Mouse (Mus musculus): Measurements from ENCODE around the gene Dnal4. TPM values are rescaled to one million over a fixed set of nuclear protein-coding genes. Genes with fewer than 3 reads are reported as not detected.
"Not testable (repeated sequence)": the region's sequence is repeated elsewhere in the genome, so short reads cannot be mapped to it uniquely, and the experiment has no call there.

Gene Dnal4
- polyA plus RNA-seq, 1 experiment: 15.7 TPM

- no peaks in the 10 kb centered on the region for H3K36me3 ChIP-seq (ENCODE audit: control insufficient read depth, insufficient read depth, low read length, poor library complexity, severe bottlenecking)
- TF ChIP-seq CTCF (IDR thresholded peaks at IDR 0.05; ENCODE audit: low read depth, low read length): no peak
- TF ChIP-seq EP300 (IDR thresholded peaks at IDR 0.05; ENCODE audit: insufficient read depth, low read depth, low read length): no peak
- TF ChIP-seq POLR2A (IDR thresholded peaks at IDR 0.05; ENCODE audit: insufficient read depth, low read length): no peak
Observed at GRCm38 (mm10) chr15:79822265-79823199, 44.9 kb upstream of the Dnal4 start.

GRCm38 (mm10) chr15:79818325-79818724 is 40.7 kb upstream of the Dnal4 start:
- TF ChIP-seq CTCF (IDR thresholded peaks at IDR 0.05; ENCODE audit: low read depth, low read length) (peak; percentile 28), EP300 (IDR thresholded peaks at IDR 0.05; ENCODE audit: insufficient read depth, low read depth, low read length) (no peak)
- Histone ChIP-seq H3K36me3 (ENCODE audit: control insufficient read depth, insufficient read depth, low read length, poor library complexity, severe bottlenecking) (no peaks in the 10 kb centered on the region), H3K4me1 (ENCODE audit: control insufficient read depth, insufficient read depth, low read length) (no peaks in the 10 kb centered on the region), H3K27me3 (ENCODE audit: control insufficient read depth, insufficient read depth, low read length, poor library complexity, severe bottlenecking) (no peaks in the 10 kb centered on the region), H3K4me3 (ENCODE audit: low read depth, low read length) (no peak overlapping the region), H3K9ac (ENCODE audit: low read depth, poor library complexity, severe bottlenecking) (no peak overlapping the region), H3K27ac (ENCODE audit: insufficient read depth, low read length) (no peak overlapping the region), H3K9me3 (replicated peaks; ENCODE audit: control insufficient read depth, insufficient read depth, low read length, poor library complexity, severe bottlenecking) (no peaks in the 10 kb centered on the region)

More at GRCm38 (mm10) chr15:79822265-79823199, 44.9 kb upstream of the Dnal4 start:
- Histone ChIP-seq H3K4me3 (ENCODE audit: low read depth, low read length) (no peak overlapping the region), H3K4me1 (ENCODE audit: control insufficient read depth, insufficient read depth, low read length) (peaks cover 6% of the 10 kb centered on the region), H3K27me3 (ENCODE audit: control insufficient read depth, insufficient read depth, low read length, poor library complexity, severe bottlenecking) (no peaks in the 10 kb centered on the region), H3K9me3 (replicated peaks; ENCODE audit: control insufficient read depth, insufficient read depth, low read length, poor library complexity, severe bottlenecking) (no peaks in the 10 kb centered on the region), H3K9ac (ENCODE audit: low read depth, poor library complexity, severe bottlenecking) (no peak overlapping the region), H3K27ac (ENCODE audit: insufficient read depth, low read length) (no peak overlapping the region)

DNA sequence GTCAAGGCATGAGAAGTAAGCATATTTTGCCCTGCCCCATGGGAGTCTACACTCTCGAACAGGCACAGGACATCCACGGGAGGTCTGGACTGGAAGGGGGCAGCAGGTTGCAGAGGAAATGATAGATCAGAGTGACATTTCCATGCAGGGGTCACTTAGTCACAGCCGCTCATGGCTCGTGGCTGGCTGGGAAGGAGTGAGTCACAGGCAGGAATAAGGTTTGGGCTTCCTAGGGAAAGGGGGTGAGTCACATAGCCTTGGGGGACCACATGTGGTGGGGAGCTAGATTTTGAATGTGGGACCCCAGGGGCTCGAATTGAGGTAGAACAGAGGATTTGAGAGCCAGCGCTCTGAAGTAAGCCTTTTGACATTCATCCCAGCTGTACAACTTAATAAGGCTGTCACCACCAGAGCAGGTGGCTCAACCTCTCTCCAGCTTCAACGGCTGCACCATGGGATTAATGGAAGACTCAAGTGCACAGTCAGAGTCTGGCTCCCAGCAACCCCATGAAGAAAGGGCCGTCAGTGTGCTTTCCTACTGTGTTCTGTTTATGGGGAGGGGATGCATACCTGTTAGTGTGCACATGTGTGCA is 36.1 kb upstream of the Dnal4 start:
- H3K4me1 ChIP-seq (ENCODE audit: control insufficient read depth, insufficient read depth, low read length): no peaks in the 10 kb centered on the region

GRCm38 (mm10) chr15:79812840-79813239 is 35.2 kb upstream of the Dnal4 start:
- H3K4me3 ChIP-seq (ENCODE audit: low read depth, low read length); H3K27me3 ChIP-seq (ENCODE audit: control insufficient read depth, insufficient read depth, low read length, poor library complexity, severe bottlenecking); H3K4me1 ChIP-seq (ENCODE audit: control insufficient read depth, insufficient read depth, low read length); H3K27ac ChIP-seq (ENCODE audit: insufficient read depth, low read length); H3K36me3 ChIP-seq (ENCODE audit: control insufficient read depth, insufficient read depth, low read length, poor library complexity, severe bottlenecking); H3K9me3 ChIP-seq (replicated peaks; ENCODE audit: control insufficient read depth, insufficient read depth, low read length, poor library complexity, severe bottlenecking); H3K9ac ChIP-seq (ENCODE audit: low read depth, poor library complexity, severe bottlenecking): not testable (repeated sequence)

More for the DNA sequence above, 36.1 kb upstream of the Dnal4 start:
- H3K4me3 ChIP-seq (ENCODE audit: low read depth, low read length): no peak overlapping the region
- no peaks in the 10 kb centered on the region for H3K36me3 ChIP-seq (ENCODE audit: control insufficient read depth, insufficient read depth, low read length, poor library complexity, severe bottlenecking)
- no peaks in the 10 kb centered on the region for H3K9me3 ChIP-seq (replicated peaks; ENCODE audit: control insufficient read depth, insufficient read depth, low read length, poor library complexity, severe bottlenecking)
- H3K27ac ChIP-seq (ENCODE audit: insufficient read depth, low read length): no peak overlapping the region
- TF ChIP-seq EP300 (IDR thresholded peaks at IDR 0.05; ENCODE audit: insufficient read depth, low read depth, low read length) (no peak), POLR2A (IDR thresholded peaks at IDR 0.05; ENCODE audit: insufficient read depth, low read length) (no peak), CTCF (IDR thresholded peaks at IDR 0.05; ENCODE audit: low read depth, low read length) (no peak)
- no peaks in the 10 kb centered on the region for H3K27me3 ChIP-seq (ENCODE audit: control insufficient read depth, insufficient read depth, low read length, poor library complexity, severe bottlenecking)
- H3K9ac ChIP-seq (ENCODE audit: low read depth, poor library complexity, severe bottlenecking): no peak overlapping the region

DNA sequence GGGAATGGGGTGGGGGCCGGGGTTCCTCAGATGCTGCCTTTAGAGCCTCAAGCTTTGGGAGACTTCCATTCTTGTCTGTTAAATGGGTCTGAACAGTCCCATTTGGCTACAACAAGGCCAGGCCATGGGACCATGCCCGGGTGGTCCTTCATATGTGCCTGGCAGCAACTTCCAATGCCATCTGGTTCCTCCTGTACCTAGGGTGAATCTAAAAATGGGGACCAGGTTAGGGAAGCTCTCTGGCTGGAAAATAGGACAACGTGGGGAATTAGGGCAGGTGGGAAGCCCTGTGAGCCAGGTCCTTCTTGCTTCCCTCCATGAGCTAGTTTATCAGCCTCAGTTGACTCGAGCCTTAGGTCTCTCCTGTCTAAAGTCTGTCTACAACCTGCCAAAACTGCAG is 33.3 kb upstream of the Dnal4 start:
- no peak overlapping the region for H3K9ac ChIP-seq (ENCODE audit: low read depth, poor library complexity, severe bottlenecking)
- H3K4me3 ChIP-seq (ENCODE audit: low read depth, low read length): no peak overlapping the region
- H3K36me3 ChIP-seq (ENCODE audit: control insufficient read depth, insufficient read depth, low read length, poor library complexity, severe bottlenecking): no peaks in the 10 kb centered on the region
- no peak for TF ChIP-seq POLR2A (IDR thresholded peaks at IDR 0.05; ENCODE audit: insufficient read depth, low read length)
- TF ChIP-seq EP300 (IDR thresholded peaks at IDR 0.05; ENCODE audit: insufficient read depth, low read depth, low read length): no peak
- no peak for TF ChIP-seq CTCF (IDR thresholded peaks at IDR 0.05; ENCODE audit: low read depth, low read length)
- H3K9me3 ChIP-seq (replicated peaks; ENCODE audit: control insufficient read depth, insufficient read depth, low read length, poor library complexity, severe bottlenecking): no peaks in the 10 kb centered on the region
- H3K27ac ChIP-seq (ENCODE audit: insufficient read depth, low read length): no peak overlapping the region
- no peaks in the 10 kb centered on the region for H3K4me1 ChIP-seq (ENCODE audit: control insufficient read depth, insufficient read depth, low read length)
- no peaks in the 10 kb centered on the region for H3K27me3 ChIP-seq (ENCODE audit: control insufficient read depth, insufficient read depth, low read length, poor library complexity, severe bottlenecking)

- Histone ChIP-seq H3K27ac (ENCODE audit: insufficient read depth, low read length) (no peak overlapping the region), H3K27me3 (ENCODE audit: control insufficient read depth, insufficient read depth, low read length, poor library complexity, severe bottlenecking) (no peaks in the 10 kb centered on the region), H3K9ac (ENCODE audit: low read depth, poor library complexity, severe bottlenecking) (no peak overlapping the region), H3K36me3 (ENCODE audit: control insufficient read depth, insufficient read depth, low read length, poor library complexity, severe bottlenecking) (no peaks in the 10 kb centered on the region), H3K9me3 (replicated peaks; ENCODE audit: control insufficient read depth, insufficient read depth, low read length, poor library complexity, severe bottlenecking) (no peaks in the 10 kb centered on the region), H3K4me3 (ENCODE audit: low read depth, low read length) (no peak overlapping the region), H3K4me1 (ENCODE audit: control insufficient read depth, insufficient read depth, low read length) (no peaks in the 10 kb centered on the region)
- TF ChIP-seq EP300 (IDR thresholded peaks at IDR 0.05; ENCODE audit: insufficient read depth, low read depth, low read length) (no peak), POLR2A (IDR thresholded peaks at IDR 0.05; ENCODE audit: insufficient read depth, low read length) (no peak), CTCF (IDR thresholded peaks at IDR 0.05; ENCODE audit: low read depth, low read length) (no peak)
Observed at GRCm38 (mm10) chr15:79810061-79810460, 32.4 kb upstream of the Dnal4 start.

Data from ES-Bruce4 (cell line).